Comparison of ENCODE assay signal across 7 mouse cellular contexts in genomic region chr12:24716721-24717301, GRCm38 (mm10). TPM values are rescaled to one million over a fixed set of nuclear protein-coding genes. Genes with fewer than 3 reads are reported as not detected.
DNase-seq lines count a peak whose midpoint lies in the region; ATAC-seq and TF ChIP-seq lines count a peak whose summit lies in the region.

No protein-coding gene starts in this region.

- no peaks in the 10 kb centered on the region for H3K9me3 ChIP-seq in forebrain, embryonic 15.5 days
- H3K9me3 ChIP-seq in kidney, embryonic 14.5 days (ENCODE audit: control insufficient read depth, low read length): no peaks in the 10 kb centered on the region
- no peaks in the 10 kb centered on the region for H3K9me3 ChIP-seq in liver, postnatal 0 days (ENCODE audit: low read length)

- H3K4me3 ChIP-seq in forebrain, embryonic 15.5 days: no peak overlapping the region
- no peak overlapping the region for H3K4me3 ChIP-seq in kidney, embryonic 14.5 days (ENCODE audit: low read length)
- no peak overlapping the region for H3K4me3 ChIP-seq in liver, postnatal 0 days (ENCODE audit: low read depth, low read length)
- H3K4me3 ChIP-seq in olfactory bulb, adult 2 months (ENCODE audit: insufficient read depth, low read depth, low read length): no peak overlapping the region

- peaks cover 2% of the 10 kb centered on the region; the same call in 1 of the 2 replicates for H3K4me1 ChIP-seq in forebrain, embryonic 15.5 days
- H3K4me1 ChIP-seq in kidney, embryonic 14.5 days (ENCODE audit: control insufficient read depth, insufficient read depth, low read length): 0 out of 2 replicates have a peak, but pooled peaks cover 3% of the 10 kb centered on the region
- H3K4me1 ChIP-seq in liver, postnatal 0 days (ENCODE audit: insufficient read depth): peaks cover 3% of the 10 kb centered on the region
- H3K4me1 ChIP-seq in olfactory bulb, adult 2 months (ENCODE audit: control insufficient read depth, insufficient read depth, low read length): no peaks in the 10 kb centered on the region; the same call in 1 of the 2 replicates

- H3K9ac ChIP-seq in forebrain, embryonic 15.5 days (replicated peaks): no peak overlapping the region
- no peak overlapping the region for H3K9ac ChIP-seq in kidney, embryonic 14.5 days (ENCODE audit: low read depth, low read length)
- H3K9ac ChIP-seq in liver, postnatal 0 days (replicated peaks): no peak overlapping the region

- TF ChIP-seq POLR2A in olfactory bulb, adult 2 months (IDR thresholded peaks at IDR 0.05; ENCODE audit: insufficient read depth, low read depth, low read length): no peak

- H3K27ac ChIP-seq in forebrain, embryonic 15.5 days (replicated peaks): no peak overlapping the region
- no peak overlapping the region for H3K27ac ChIP-seq in kidney, embryonic 14.5 days (ENCODE audit: low read depth, low read length)
- no peak overlapping the region for H3K27ac ChIP-seq in liver, postnatal 0 days (ENCODE audit: low read depth)
- no peak overlapping the region for H3K27ac ChIP-seq in olfactory bulb, adult 2 months (ENCODE audit: insufficient read depth, low read depth, low read length)

- TF ChIP-seq EP300 in liver, postnatal 0 days (IDR thresholded peaks at IDR 0.05; ENCODE audit: low read depth): no peak

- H3K36me3 ChIP-seq in forebrain, embryonic 15.5 days: 0 out of 2 replicates have a peak, but pooled peaks cover 3% of the 10 kb centered on the region
- H3K36me3 ChIP-seq in kidney, embryonic 14.5 days (ENCODE audit: control insufficient read depth, insufficient read depth, low read length): peaks cover 27% of the 10 kb centered on the region
- H3K36me3 ChIP-seq in liver, postnatal 0 days (replicated peaks; ENCODE audit: insufficient read depth, low read length): peaks cover 29% of the 10 kb centered on the region

- H3K4me2 ChIP-seq in forebrain, embryonic 15.5 days (replicated peaks): no peak overlapping the region
- no peak overlapping the region for H3K4me2 ChIP-seq in kidney, embryonic 14.5 days (replicated peaks; ENCODE audit: low read depth, low read length)
- H3K4me2 ChIP-seq in liver, postnatal 0 days (ENCODE audit: low read depth, low read length): no peak overlapping the region

- ATAC-seq in forebrain, embryonic 15.5 days (replicated peaks): peak; percentile 67
- peak; percentile 82 for ATAC-seq in kidney, embryonic 14.5 days (ENCODE audit: low FRiP score, low TSS enrichment)
- no peak for ATAC-seq in liver, postnatal 0 days

- H3K27me3 ChIP-seq in forebrain, embryonic 15.5 days: no peaks in the 10 kb centered on the region
- H3K27me3 ChIP-seq in kidney, embryonic 14.5 days (ENCODE audit: control insufficient read depth, insufficient read depth, low read length): no peaks in the 10 kb centered on the region
- H3K27me3 ChIP-seq in liver, postnatal 0 days (ENCODE audit: insufficient read depth, low read length): no peaks in the 10 kb centered on the region

- peak; percentile 93 for TF ChIP-seq CTCF in liver, postnatal 0 days (IDR thresholded peaks at IDR 0.05; ENCODE audit: low read depth)
- TF ChIP-seq CTCF in olfactory bulb, adult 2 months (IDR thresholded peaks at IDR 0.05; ENCODE audit: insufficient read depth, low read depth, low read length): peak; percentile 67

- DNase-seq in urinary bladder, postnatal 25 days (ENCODE audit: low spot score): peak; percentile 26
- DNase-seq in urinary bladder, postnatal 36 days (ENCODE audit: low spot score in 2 of 2): no peak
- DNase-seq in brain, adult 2 months (ENCODE audit: low read depth, low spot score): peak; percentile 46
- peak; percentile 54 for DNase-seq in liver, postnatal 0 days

- WGBS in forebrain, embryonic 15.5 days: 52% methylated on average over 4 of the region's 4 CpGs
- WGBS in kidney, embryonic 14.5 days: 48% methylated on average over 4 of the region's 4 CpGs
- WGBS in liver, postnatal 0 days (ENCODE audit: insufficient replicate concordance): 52% methylated on average over 4 of the region's 4 CpGs
- 69% methylated on average over 4 of the region's 4 CpGs for WGBS in olfactory bulb, adult 2 months

RNA-seq across cellular contexts. Expression of gene Rrm2, which starts 8.8 kb away (rescaled TPM):
- 180 and 182 TPM in 2 replicates for polyA plus RNA-seq in forebrain, embryonic 15.5 days (2015; fragmentation: Nextera tagmentation; extraction: Ambion mirVana)
- 206 and 236 TPM in 2 replicates for polyA plus RNA-seq in kidney, embryonic 14.5 days (2014; fragmentation: Nextera tagmentation; extraction: Ambion mirVana)
- polyA plus RNA-seq in liver, postnatal 0 days (2015; fragmentation: Nextera tagmentation; extraction: Ambion mirVana): 235 and 276 TPM in 2 replicates
- not detected in 2 replicates for polyA plus RNA-seq in olfactory bulb, adult 2 months (2012; ENCODE audit: insufficient read depth, insufficient read length, low replicate concordance, missing spikeins)

RNA-seq across cellular contexts. Expression of gene Cys1, which starts 35.2 kb away (rescaled TPM):
- polyA plus RNA-seq in forebrain, embryonic 15.5 days (2015; fragmentation: Nextera tagmentation; extraction: Ambion mirVana): 2.1 TPM in 2 replicates
- polyA plus RNA-seq in kidney, embryonic 14.5 days (2014; fragmentation: Nextera tagmentation; extraction: Ambion mirVana): 10.7 and 11.8 TPM in 2 replicates
- polyA plus RNA-seq in liver, postnatal 0 days (2015; fragmentation: Nextera tagmentation; extraction: Ambion mirVana): 0.31 and 0.50 TPM in 2 replicates
- polyA plus RNA-seq in olfactory bulb, adult 2 months (2012; ENCODE audit: insufficient read depth, insufficient read length, low replicate concordance, missing spikeins): not detected in 2 replicates

Comparison
In these comparisons a context has a peak if more than half of its experiments do, and no peak if none do; other contexts are left out.
1. DNase-seq: peak in urinary bladder, postnatal 25 days (single experiment), brain, adult 2 months (single experiment) and liver, postnatal 0 days (single experiment); none in urinary bladder, postnatal 36 days (0 of 2).
2. RNA of gene Rrm2, which starts 8.8 kb away (polyA plus RNA-seq): 235 to 276 TPM in liver, postnatal 0 days, 206 to 236 TPM in kidney, embryonic 14.5 days and 180 to 182 TPM in forebrain, embryonic 15.5 days; not detected in olfactory bulb, adult 2 months; every median in the first group is over 100 times any median in the second.